Mouse (Mus musculus) stomach, embryonic 14.5 days (tissue): ENCODE measurements around the gene Wdfy3. TPM values are rescaled to one million over a fixed set of nuclear protein-coding genes. Genes with fewer than 3 reads are reported as not detected.
"Not testable (repeated sequence)": the region's sequence is repeated elsewhere in the genome, so short reads cannot be mapped to it uniquely, and the experiment has no call there.

Source experiments
- ATAC-seq: fragments of 200-750 bp; cut with Nextera tagmentation; 2 replicates; pipeline ENCODE4 v1.8.0; 2017; ENCODE audit warnings: low read depth, moderate TSS enrichment; ENCODE audit not compliant: insufficient number of reproducible peaks, insufficient read depth, low FRiP score
- H3K27ac ChIP-seq: fragments of 300-500 bp; sonication (generic); 2 replicates; pipeline ENCODE4 v1.5.1; 2014; ENCODE audit warnings: mild to moderate bottlenecking, low read length, moderate library complexity, mixed read lengths
- H3K27me3 ChIP-seq: fragments of 300-500 bp; sonication (generic); 2 replicates; pipeline ENCODE4 v1.6.1; 2014; ENCODE audit warnings: low read length, control low read depth, mixed read lengths; ENCODE audit not compliant: control insufficient read depth, insufficient read depth
- H3K36me3 ChIP-seq: fragments of 300-500 bp; sonication (generic); 2 replicates; pipeline ENCODE4 v1.6.1; 2014; ENCODE audit warnings: mild to moderate bottlenecking, control low read depth, low read length, moderate library complexity, mixed read lengths; ENCODE audit not compliant: control insufficient read depth, insufficient read depth
- H3K4me1 ChIP-seq: fragments of 300-500 bp; sonication (generic); 2 replicates; pipeline ENCODE4 v1.6.1; 2014; ENCODE audit warnings: low read length, control low read depth, mixed read lengths; ENCODE audit not compliant: control insufficient read depth, insufficient read depth
- H3K4me2 ChIP-seq: fragments of 300-500 bp; sonication (generic); replicated peaks from 2 replicates; pipeline ENCODE4 v1.6.1; 2014; ENCODE audit warnings: low read depth, low read length, control low read depth
- H3K4me3 ChIP-seq: fragments of 300-500 bp; sonication (generic); 2 replicates; pipeline ENCODE4 v1.5.1; 2014; ENCODE audit warnings: low read depth, low read length, control low read depth
- H3K9ac ChIP-seq: fragments of 300-500 bp; sonication (generic); replicated peaks from 2 replicates; pipeline ENCODE4 v1.6.1; 2014; ENCODE audit warnings: low read depth, mild to moderate bottlenecking, control low read depth, low read length, moderate library complexity, mixed read lengths
- H3K9me3 ChIP-seq: fragments of 300-500 bp; sonication (generic); 2 replicates; pipeline ENCODE4 v1.6.1; 2016; ENCODE audit warnings: low read depth, low read length, control low read depth; ENCODE audit not compliant: control insufficient read depth
- WGBS: fragments of 180-500 bp; shearing (Covaris S2); extraction: QIAGEN DNeasy Blood & Tissue Kit; methylation state at CpG from one replicate; pipeline ENCODE4 v1.1.7; 2014; 5-methylcytosine and 5-hydroxymethylcytosine counted together
- polyA plus RNA-seq: library from polyadenylated mRNA; unstranded; fragments of >200 nt; fragmentation: Nextera tagmentation; extraction: Ambion mirVana; gene quantifications from 2 replicates; pipeline ENCODE4 v1.2.1, GENCODE M21; 2014

Gene Wdfy3
- polyA plus RNA-seq, 1 experiment from 2014 or later, result 23.5 TPM

- ATAC-seq, result no peak
- Histone ChIP-seq H3K4me2 (no peak overlapping the region), H3K36me3 (peaks cover 74% of the 10 kb centered on the region), H3K4me3 (no peak overlapping the region), H3K27me3 (no peaks in the 10 kb centered on the region), H3K9ac (no peak overlapping the region), H3K4me1 (no peaks in the 10 kb centered on the region), H3K27ac (no peak overlapping the region), H3K9me3 (no peaks in the 10 kb centered on the region)
- 93% methylated on average over 3 of the region's 3 CpGs for WGBS
These were observed 164.1 kb downstream of the Wdfy3 start for GRCm38 (mm10) chr5:101905624-101906023.

GRCm38 (mm10) chr5:101904841-101905240 is 164.9 kb downstream of the Wdfy3 start:
- not testable (repeated sequence) for H3K9me3 ChIP-seq, H3K4me2 ChIP-seq, H3K4me1 ChIP-seq, H3K27me3 ChIP-seq, H3K27ac ChIP-seq, ATAC-seq, H3K4me3 ChIP-seq, H3K9ac ChIP-seq
- H3K36me3 ChIP-seq, result peaks cover 73% of the 10 kb centered on the region
- 92% methylated on average over 4 of the region's 4 CpGs for WGBS

- Histone ChIP-seq H3K4me1 (no peaks in the 10 kb centered on the region), H3K4me3 (no peak overlapping the region), H3K9me3 (no peaks in the 10 kb centered on the region), H3K36me3 (peaks cover 69% of the 10 kb centered on the region), H3K27ac (peak overlapping the region; percentile 21; the same call in 1 of the 2 replicates), H3K9ac (no peak overlapping the region), H3K27me3 (no peaks in the 10 kb centered on the region), H3K4me2 (no peak overlapping the region)
- ATAC-seq, result no peak
- WGBS, result 87% methylated on average over 1 of the region's 1 CpGs
These were observed 167.0 kb downstream of the Wdfy3 start for GRCm38 (mm10) chr5:101902686-101903085.

GRCm38 (mm10) chr5:101899981-101900380 is 169.7 kb downstream of the Wdfy3 start:
- H3K36me3 ChIP-seq, result peaks cover 70% of the 10 kb centered on the region
- no peak for ATAC-seq
- no peak overlapping the region for H3K4me2 ChIP-seq
- no peaks in the 10 kb centered on the region for H3K27me3 ChIP-seq
- no peak overlapping the region for H3K4me3 ChIP-seq
- no peaks in the 10 kb centered on the region for H3K4me1 ChIP-seq
- H3K9ac ChIP-seq, result no peak overlapping the region
- 95% methylated on average over 15 of the region's 15 CpGs for WGBS
- no peaks in the 10 kb centered on the region for H3K9me3 ChIP-seq
- H3K27ac ChIP-seq, result no peak overlapping the region

GRCm38 (mm10) chr5:101896784-101897183 is 172.9 kb downstream of the Wdfy3 start:
- H3K9ac ChIP-seq, result no peak overlapping the region
- no peak for ATAC-seq
- no peak overlapping the region for H3K4me2 ChIP-seq
- H3K36me3 ChIP-seq, result peaks cover 72% of the 10 kb centered on the region
- H3K27me3 ChIP-seq, result no peaks in the 10 kb centered on the region
- 93% methylated on average over 11 of the region's 11 CpGs for WGBS
- H3K9me3 ChIP-seq, result no peaks in the 10 kb centered on the region
- no peaks in the 10 kb centered on the region for H3K4me1 ChIP-seq
- H3K27ac ChIP-seq, result no peak overlapping the region
- H3K4me3 ChIP-seq, result no peak overlapping the region

GRCm38 (mm10) chr5:101895717-101896645 is 173.7 kb downstream of the Wdfy3 start:
- Histone ChIP-seq H3K4me2 (no peak overlapping the region), H3K27me3 (no peaks in the 10 kb centered on the region), H3K36me3 (peaks cover 65% of the 10 kb centered on the region), H3K9me3 (no peaks in the 10 kb centered on the region), H3K4me1 (no peaks in the 10 kb centered on the region), H3K9ac (no peak overlapping the region), H3K27ac (no peak overlapping the region), H3K4me3 (no peak overlapping the region)
- 84% methylated on average over 18 of the region's 18 CpGs for WGBS
- no peak for ATAC-seq

GRCm38 (mm10) chr5:101895119-101895518 is 174.6 kb downstream of the Wdfy3 start:
- Histone ChIP-seq H3K9me3 (no peaks in the 10 kb centered on the region), H3K27ac (no peak overlapping the region), H3K4me1 (no peaks in the 10 kb centered on the region), H3K27me3 (no peaks in the 10 kb centered on the region), H3K4me3 (no peak overlapping the region), H3K36me3 (peaks cover 64% of the 10 kb centered on the region), H3K9ac (no peak overlapping the region), H3K4me2 (no peak overlapping the region)
- WGBS, result 84% methylated on average over 11 of the region's 11 CpGs
- no peak for ATAC-seq

GRCm38 (mm10) chr5:101893820-101894515 is 175.8 kb downstream of the Wdfy3 start:
- WGBS, result 68% methylated on average over 13 of the region's 13 CpGs
- H3K36me3 ChIP-seq, result peaks cover 62% of the 10 kb centered on the region

More at GRCm38 (mm10) chr5:101893820-101894515, 175.8 kb downstream of the Wdfy3 start:
- no peak overlapping the region for H3K9ac ChIP-seq
- H3K27me3 ChIP-seq, result no peaks in the 10 kb centered on the region
- H3K4me1 ChIP-seq, result no peaks in the 10 kb centered on the region
- no peak overlapping the region for H3K4me2 ChIP-seq
- ATAC-seq, result no peak
- H3K4me3 ChIP-seq, result no peak overlapping the region
- H3K9me3 ChIP-seq, result no peaks in the 10 kb centered on the region
- H3K27ac ChIP-seq, result no peak overlapping the region
